Mouse (Mus musculus) heart, adult 2 months (tissue): ENCODE data around the gene Dgkg. TPM values are rescaled to one million over a fixed set of nuclear protein-coding genes. Genes with fewer than 3 reads are reported as not detected.

Experiments
- DNase-seq, 2 experiments: peaks; one replicate each; pipeline ENCODE4 v3.0.0; 2021
- H3K27ac ChIP-seq: fragments of 200-600 bp; 2 replicates; pipeline ENCODE4 v1.8.1; 2022
- H3K27me3 ChIP-seq: fragments of 200-500 bp; 2 replicates; pipeline ENCODE4 v1.6.1; 2012; ENCODE audit warnings: mild to moderate bottlenecking, low read length, inconsistent platforms, mixed read lengths; ENCODE audit not compliant: control insufficient read depth, insufficient read depth
- H3K36me3 ChIP-seq: fragments of 200-500 bp; 2 replicates; pipeline ENCODE4 v1.6.1; 2012; ENCODE audit warnings: low read length, inconsistent platforms; ENCODE audit not compliant: control insufficient read depth, insufficient read depth
- H3K4me1 ChIP-seq: fragments of 200-500 bp; 2 replicates; pipeline ENCODE4 v1.6.1; 2011; ENCODE audit warnings: low read length; ENCODE audit not compliant: control insufficient read depth, insufficient read depth
- H3K4me3 ChIP-seq: fragments of 200-600 bp; 2 replicates; pipeline ENCODE4 v1.8.1; 2022
- H3K79me2 ChIP-seq: fragments of 200-500 bp; replicated peaks from 2 replicates; pipeline ENCODE4 v1.6.1; 2012; ENCODE audit warnings: mild to moderate bottlenecking, inconsistent platforms, low read length, moderate library complexity, mixed read lengths; ENCODE audit not compliant: control insufficient read depth, insufficient read depth
- H3K9ac ChIP-seq: fragments of 200-500 bp; 2 replicates; pipeline ENCODE4 v1.6.1; 2012; ENCODE audit warnings: low read depth, mild to moderate bottlenecking, control low read depth, inconsistent platforms, low read length, mixed read lengths
- CTCF ChIP-seq: fragments of 200-600 bp; IDR thresholded peaks from 2 replicates; pipeline ENCODE4 v1.8.1; 2022; ENCODE audit warnings: antibody characterized with exemption, mild to moderate bottlenecking, moderate library complexity
- EP300 ChIP-seq: fragments of 200-500 bp; IDR thresholded peaks from 2 replicates; pipeline ENCODE4 v1.6.1; 2011; ENCODE audit warnings: low read depth, low read length, control low read depth; ENCODE audit not compliant: insufficient read depth
- POLR2A ChIP-seq: fragments of 200-500 bp; IDR thresholded peaks from 2 replicates; pipeline ENCODE4 v1.6.1; 2011; ENCODE audit warnings: mild to moderate bottlenecking, low read depth, low read length, control low read depth; ENCODE audit not compliant: insufficient read depth
- WGBS: fragments of 180-500 bp; shearing (Covaris S2); methylation state at CpG from one replicate; pipeline ENCODE4 v1.1.7; 2018; 5-methylcytosine and 5-hydroxymethylcytosine counted together
- intact Hi-C: fragments of 180-260 bp; cut with DNase I; formaldehyde crosslinking; loops from one replicate; pipeline ENCODE4 v1.15.1; 2025
- polyA plus RNA-seq: library from polyadenylated mRNA; depleted of rRNA; stranded (reverse); fragments of >200 nt; gene quantifications from 2 replicates; pipeline ENCODE4 v1.2.3, GENCODE M21; 2012
- total RNA-seq, 2 experiments: library from RNA; stranded (reverse); gene quantifications; 2 replicates each; pipeline ENCODE4 v1.2.3; 2021

Dgkg gene
- total and polyA plus RNA-seq, 3 experiments = 0.25 to 0.96 (median 0.39) TPM

DNA sequence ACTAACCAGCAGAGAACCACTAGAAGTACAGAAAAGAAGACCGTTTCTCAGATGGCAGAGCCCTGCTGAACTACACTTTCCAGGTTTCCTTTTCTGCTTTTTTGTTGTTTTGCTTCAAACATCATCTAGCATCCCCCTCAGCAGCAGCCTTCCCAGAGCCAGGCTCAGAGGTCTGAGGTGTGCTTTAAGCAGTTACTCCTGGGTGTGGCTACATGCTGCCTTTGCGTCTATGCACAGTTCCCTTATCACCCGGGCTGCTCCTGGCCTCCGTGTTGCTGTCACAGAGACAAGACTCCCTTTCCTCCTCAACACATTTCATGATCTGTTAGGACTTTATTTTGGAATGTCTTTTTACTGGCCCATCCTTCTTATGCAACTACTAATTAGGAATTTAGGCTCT lies 153.6 kb downstream of the Dgkg start:
- 36% methylated on average over 4 of the region's 4 CpGs for WGBS
- intact Hi-C loops = loop anchor here (5.0 kb wide), 2 partner anchors 44 to 61 kb away; no protein-coding TSS in a partner anchor
- TF ChIP-seq EP300 = no peak
- H3K27me3 ChIP-seq = no peaks in the 10 kb centered on the region
- no peak for DNase-seq
- no peak overlapping the region for H3K9ac ChIP-seq
- no peak overlapping the region for H3K27ac ChIP-seq
- peaks cover 3% of the 10 kb centered on the region; the same call in 1 of the 2 replicates for H3K36me3 ChIP-seq
- peaks cover 15% of the 10 kb centered on the region for H3K4me1 ChIP-seq
- H3K4me3 ChIP-seq = no peak overlapping the region
- no peaks in the 10 kb centered on the region for H3K79me2 ChIP-seq

GRCm38 (mm10) chr16:22501855-22502254 lies 155.2 kb downstream of the Dgkg start:
- Histone ChIP-seq H3K9ac (no peak overlapping the region), H3K27ac (no peak overlapping the region), H3K27me3 (no peaks in the 10 kb centered on the region), H3K79me2 (no peaks in the 10 kb centered on the region), H3K36me3 (peaks cover 3% of the 10 kb centered on the region; the same call in 1 of the 2 replicates), H3K4me3 (no peak overlapping the region), H3K4me1 (peaks cover 15% of the 10 kb centered on the region)
- DNase-seq = no peak
- WGBS = 90% methylated on average over 6 of the region's 6 CpGs
- intact Hi-C loops = loop anchor here (5.0 kb wide), 2 partner anchors 45 to 60 kb away; no protein-coding TSS in a partner anchor
- TF ChIP-seq EP300 (no peak), POLR2A (no peak), CTCF (no peak)

DNA sequence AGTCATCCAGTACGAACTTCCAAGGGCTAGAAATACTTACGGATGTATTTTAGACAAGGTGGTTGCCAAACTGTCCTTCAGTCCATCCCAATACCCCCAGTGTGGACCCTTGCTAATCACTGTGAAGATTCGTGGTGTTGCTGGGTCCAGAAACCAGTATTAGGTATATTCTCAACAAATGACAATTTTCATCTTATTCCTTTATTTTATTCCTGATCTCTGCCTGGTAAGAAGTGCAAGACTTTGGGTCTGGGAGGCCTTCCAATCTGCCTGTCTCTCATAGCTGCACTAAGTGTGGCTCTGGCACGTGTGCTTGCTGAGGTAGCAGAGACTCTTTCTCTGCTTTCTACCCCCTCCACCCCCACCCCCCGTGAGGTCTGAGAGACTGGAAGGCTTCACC lies 156.5 kb downstream of the Dgkg start:
- intact Hi-C loops = loop anchor here (5.0 kb wide), 2 partner anchors 47 to 58 kb away; no protein-coding TSS in a partner anchor
- H3K27me3 ChIP-seq = no peaks in the 10 kb centered on the region
- WGBS = 68% methylated on average over 5 of the region's 5 CpGs

DNA sequence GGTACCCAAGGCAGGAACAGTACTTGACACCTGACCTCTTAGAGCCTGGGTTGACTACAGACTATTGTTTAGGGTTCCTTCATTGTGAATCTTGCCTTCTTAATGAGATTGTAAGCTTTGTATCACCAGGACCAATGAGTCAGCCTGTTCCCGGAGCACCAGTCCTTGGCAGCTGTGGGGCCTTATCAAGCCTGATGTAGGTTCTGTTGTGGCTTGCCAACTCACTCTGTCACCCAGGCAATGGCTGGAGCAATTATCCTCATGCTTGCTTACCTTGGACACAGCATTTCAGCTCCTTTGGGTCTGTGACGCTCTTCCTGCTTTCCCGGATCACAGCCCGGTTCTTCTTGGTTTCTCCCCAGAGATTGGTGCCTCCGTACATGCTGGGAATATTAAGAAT lies 157.1 kb downstream of the Dgkg start:
- TF ChIP-seq EP300 (no peak), CTCF (no peak), POLR2A (no peak)
- DNase-seq = peak in 1 of 2 experiments; percentile 60
- Histone ChIP-seq H3K79me2 (no peaks in the 10 kb centered on the region), H3K36me3 (peaks cover 3% of the 10 kb centered on the region; the same call in 1 of the 2 replicates), H3K27ac (no peak overlapping the region), H3K9ac (no peak overlapping the region), H3K27me3 (no peaks in the 10 kb centered on the region), H3K4me3 (no peak overlapping the region), H3K4me1 (peaks cover 14% of the 10 kb centered on the region)
- intact Hi-C loops = loop anchor here (5.0 kb wide), 2 partner anchors 47 to 58 kb away; no protein-coding TSS in a partner anchor
- WGBS = 59% methylated on average over 5 of the region's 5 CpGs

More for the DNA sequence above, 156.5 kb downstream of the Dgkg start:
- H3K36me3 ChIP-seq = peaks cover 3% of the 10 kb centered on the region; the same call in 1 of the 2 replicates
- H3K27ac ChIP-seq = no peak overlapping the region
- no peak overlapping the region for H3K4me3 ChIP-seq
- peaks cover 15% of the 10 kb centered on the region for H3K4me1 ChIP-seq
- TF ChIP-seq POLR2A (no peak), CTCF (no peak), EP300 (no peak)
- H3K9ac ChIP-seq = no peak overlapping the region
- no peaks in the 10 kb centered on the region for H3K79me2 ChIP-seq
- DNase-seq = no peak

GRCm38 (mm10) chr16:22499447-22499846 lies 157.6 kb downstream of the Dgkg start:
- Histone ChIP-seq H3K79me2 (no peaks in the 10 kb centered on the region), H3K36me3 (peaks cover 3% of the 10 kb centered on the region; the same call in 1 of the 2 replicates), H3K27ac (no peak overlapping the region), H3K9ac (no peak overlapping the region), H3K27me3 (no peaks in the 10 kb centered on the region), H3K4me1 (peaks cover 11% of the 10 kb centered on the region), H3K4me3 (no peak overlapping the region)
- TF ChIP-seq POLR2A (no peak), CTCF (no peak)
- WGBS = 94% methylated on average over 3 of the region's 3 CpGs
- DNase-seq = no peak
- intact Hi-C loops = no loop called here

DNA sequence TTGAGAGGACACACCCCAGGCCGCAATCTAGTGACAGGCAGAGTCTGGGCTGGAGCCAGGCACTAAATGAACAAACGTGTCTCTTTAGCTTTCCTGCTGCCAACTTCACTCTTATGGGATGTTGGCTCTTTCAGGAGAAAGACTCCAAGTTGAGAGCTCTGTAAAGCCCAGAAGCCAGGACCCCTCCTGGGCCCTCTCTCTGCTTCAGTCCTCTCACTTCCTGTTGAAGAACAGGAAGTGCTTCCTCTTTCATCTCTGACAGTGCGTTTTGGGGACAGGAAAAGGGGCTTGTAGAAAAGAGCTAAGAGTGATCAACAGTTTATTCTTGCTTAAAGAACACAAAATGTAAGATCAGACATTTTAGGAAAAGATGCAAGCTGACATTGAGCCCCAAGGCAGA lies 159.0 kb downstream of the Dgkg start:
- H3K4me1 ChIP-seq = peaks cover 4% of the 10 kb centered on the region
- DNase-seq = no peak
- no peak overlapping the region for H3K4me3 ChIP-seq
- no peaks in the 10 kb centered on the region for H3K36me3 ChIP-seq
- no peak overlapping the region for H3K9ac ChIP-seq
- no peak for TF ChIP-seq CTCF
- TF ChIP-seq EP300 = no peak
- TF ChIP-seq POLR2A = no peak
- 30% methylated on average over 3 of the region's 3 CpGs for whole genome bisulfite sequencing
- intact Hi-C loops = no loop called here
- H3K27ac ChIP-seq = no peak overlapping the region
- H3K27me3 ChIP-seq = no peaks in the 10 kb centered on the region
- no peaks in the 10 kb centered on the region for H3K79me2 ChIP-seq
